ENCODE assay signal across 11 mouse cellular contexts in the genomic region with DNA sequence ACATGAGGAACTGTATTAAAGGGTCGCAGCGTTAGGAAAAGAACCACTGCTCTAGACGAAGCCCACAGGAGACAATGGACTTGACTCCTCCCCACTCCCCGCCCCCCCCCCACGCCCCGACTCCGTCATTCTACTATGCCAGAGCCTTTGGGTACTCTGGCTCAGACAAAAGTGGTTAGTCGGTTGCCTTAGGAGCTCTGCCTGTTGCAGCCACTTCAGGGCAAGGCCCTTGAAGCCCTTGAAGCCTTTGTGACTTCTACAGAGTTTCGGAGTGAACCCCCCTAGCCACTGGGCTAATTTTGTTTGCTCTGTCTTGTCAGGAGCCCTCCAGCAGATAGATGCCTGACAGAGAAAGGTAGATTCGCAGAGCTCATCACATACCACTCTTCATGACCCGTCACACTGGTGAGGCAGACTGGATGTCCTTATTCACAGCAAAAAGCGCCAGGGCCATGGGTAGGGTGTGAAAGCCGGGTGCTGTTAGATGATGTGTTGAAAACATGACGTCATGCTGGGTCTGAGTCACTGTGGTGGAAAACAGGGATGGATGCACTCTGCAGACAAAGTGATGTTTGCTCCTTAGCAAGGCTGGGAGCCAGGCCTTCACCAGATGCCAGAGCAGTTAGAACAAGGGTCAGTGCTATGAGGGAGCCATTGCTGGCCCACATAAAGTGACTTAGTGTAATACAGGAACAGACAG. TPM values are rescaled to one million over a fixed set of nuclear protein-coding genes. Genes with fewer than 3 reads are reported as not detected.
DNase-seq lines count a peak whose midpoint lies in the region; ATAC-seq and TF ChIP-seq lines count a peak whose summit lies in the region.
"Had no signal": no experiment of that assay in that cellular context is flagged by ENCODE, and none has a peak within 500 bp of the region (broad histone marks: within the 10 kb centered on the region; RNA-seq: fewer than 3 reads in every experiment).

No protein-coding gene starts in this region.

- TF ChIP-seq EP300 in lung, postnatal 0 days (IDR thresholded peaks at IDR 0.05) = no peak

- H3K4me1 ChIP-seq in lung, postnatal 0 days (ENCODE audit: insufficient read depth, low read depth, low read length) = no peaks in the 10 kb centered on the region
- peaks cover 26% of the 10 kb centered on the region for H3K4me1 ChIP-seq in heart, embryonic 12.5 days (replicated peaks)
- no peaks in the 10 kb centered on the region for H3K4me1 ChIP-seq in hindbrain, embryonic 12.5 days
- H3K4me1 ChIP-seq: liver, embryonic 12.5 days had no signal

- TF ChIP-seq CTCF in lung, postnatal 0 days (IDR thresholded peaks at IDR 0.05) = no peak

- H3K9ac ChIP-seq in lung, postnatal 0 days (replicated peaks; ENCODE audit: low read depth) = no peak overlapping the region
- H3K9ac ChIP-seq in heart, embryonic 12.5 days = no peak overlapping the region
- H3K9ac ChIP-seq in hindbrain, embryonic 12.5 days = no peak overlapping the region
- H3K9ac ChIP-seq: liver, embryonic 12.5 days had no signal

- no peak overlapping the region for H3K4me2 ChIP-seq in lung, postnatal 0 days (replicated peaks; ENCODE audit: low read depth, low read length)
- H3K4me2 ChIP-seq in heart, embryonic 12.5 days = 0 out of 2 replicates have a peak overlapping the region, but pooled peaks have one; percentile 1
- no peak overlapping the region for H3K4me2 ChIP-seq in hindbrain, embryonic 12.5 days (replicated peaks)
- H3K4me2 ChIP-seq: liver, embryonic 12.5 days had no signal

- H3K27ac ChIP-seq in lung, postnatal 0 days (ENCODE audit: low read length) = no peak overlapping the region
- H3K27ac ChIP-seq in heart, embryonic 12.5 days (ENCODE audit: poor library complexity, severe bottlenecking) = peak overlapping the region; percentile 77
- no peak overlapping the region for H3K27ac ChIP-seq in hindbrain, embryonic 12.5 days
- H3K27ac ChIP-seq: liver, embryonic 12.5 days had no signal

- no peak overlapping the region for H3K4me3 ChIP-seq in lung, postnatal 0 days (ENCODE audit: low read depth, low read length)
- H3K4me3 ChIP-seq in heart, embryonic 12.5 days = no peak overlapping the region
- H3K4me3 ChIP-seq in hindbrain, embryonic 12.5 days = no peak overlapping the region
- H3K4me3 ChIP-seq: liver, embryonic 12.5 days had no signal

- no peaks in the 10 kb centered on the region for H3K9me3 ChIP-seq in lung, postnatal 0 days (ENCODE audit: low read length)
- H3K9me3 ChIP-seq in heart, embryonic 12.5 days (replicated peaks) = no peaks in the 10 kb centered on the region
- no peaks in the 10 kb centered on the region for H3K9me3 ChIP-seq in hindbrain, embryonic 12.5 days (replicated peaks)
- H3K9me3 ChIP-seq: liver, embryonic 12.5 days had no signal

- peak; percentile 45 for DNase-seq in lung, postnatal 0 days (ENCODE audit: low spot score)
- DNase-seq in lung, postnatal 36 days = no peak
- DNase-seq in brain, adult 2 months (ENCODE audit: low read depth, low spot score) = peak; percentile 84
- no peak for DNase-seq in adrenal gland, adult 8-10 months
- DNase-seq: cerebellum, adult 18-20 months; kidney, adult 11 months; spleen, adult 18-20 months had no signal

- H3K36me3 ChIP-seq in lung, postnatal 0 days (ENCODE audit: insufficient read depth, low read length) = no peaks in the 10 kb centered on the region
- H3K36me3 ChIP-seq in heart, embryonic 12.5 days = no peaks in the 10 kb centered on the region
- H3K36me3 ChIP-seq in hindbrain, embryonic 12.5 days = no peaks in the 10 kb centered on the region
- H3K36me3 ChIP-seq: liver, embryonic 12.5 days had no signal

- ATAC-seq in lung, postnatal 0 days = peak; percentile 83
- ATAC-seq in heart, embryonic 12.5 days (ENCODE audit: insufficient number of reproducible peaks, low FRiP score) = peak; percentile 77
- 0 out of 2 replicates have a peak, but pooled peaks have one; percentile 22 for ATAC-seq in monocyte, adult 5-6 weeks (replicated peaks; ENCODE audit: insufficient number of reproducible peaks, low FRiP score, low TSS enrichment, poor library complexity, severe bottlenecking)
- no peak for ATAC-seq in hindbrain, embryonic 12.5 days (ENCODE audit: low FRiP score)
- ATAC-seq: liver, embryonic 12.5 days had no signal

- no peaks in the 10 kb centered on the region for H3K27me3 ChIP-seq in lung, postnatal 0 days (replicated peaks; ENCODE audit: insufficient read depth, low read length)
- H3K27me3 ChIP-seq in heart, embryonic 12.5 days (replicated peaks) = no peaks in the 10 kb centered on the region
- no peaks in the 10 kb centered on the region for H3K27me3 ChIP-seq in hindbrain, embryonic 12.5 days
- H3K27me3 ChIP-seq: liver, embryonic 12.5 days had no signal

- 43% methylated on average over 14 of the region's 14 CpGs for WGBS in lung, postnatal 0 days
- 27% methylated on average over 14 of the region's 14 CpGs for WGBS in heart, embryonic 12.5 days
- 54% methylated on average over 14 of the region's 14 CpGs for WGBS in hindbrain, embryonic 12.5 days

RNA-seq across cellular contexts. Expression of a gene that starts 10.1 kb away (rescaled TPM):
- polyA plus RNA-seq in lung, postnatal 0 days (2015; fragmentation: Nextera tagmentation; extraction: Ambion mirVana) = 3.9 and 5.0 TPM in 2 replicates
- polyA plus RNA-seq in heart, embryonic 12.5 days (2016; fragmentation: Nextera tagmentation; extraction: Ambion mirVana) = 2.6 and 3.8 TPM in 2 replicates
- total RNA-seq in monocyte, adult 5-6 weeks (2017) = 0.68 to 1.5 TPM in 2 of 3 replicates, not detected in the other
- under 1 TPM in 3 of 4 experiments, not detected in 1; 0.24 to 0.52 (median 0.24) TPM for total RNA-seq in adrenal gland, adult 8-10 months (2022)
- 1.7 and 2.6 TPM in 2 replicates for polyA plus RNA-seq in hindbrain, embryonic 12.5 days (2016; fragmentation: Nextera tagmentation; extraction: Ambion mirVana)

Comparison
In these comparisons a context has a peak if more than half of its experiments do, and no peak if none do; other contexts are left out.
1. DNase-seq: peak in lung, postnatal 0 days (single experiment) and brain, adult 2 months (single experiment); none in lung, postnatal 36 days (single experiment) and adrenal gland, adult 8-10 months (single experiment).